Mouse (Mus musculus) adipocyte (in vitro differentiated cells): Measurements from ENCODE around the gene Wif1.
A peak's percentile ranks its signal among the peaks of the same experiment; 100 is the strongest.

Experiments used
- DNase-seq: peaks from one replicate; pipeline ENCODE4 v3.0.0-alpha.2; 2016; ENCODE audit warnings: low spot score

Gene Wif1

DNA sequence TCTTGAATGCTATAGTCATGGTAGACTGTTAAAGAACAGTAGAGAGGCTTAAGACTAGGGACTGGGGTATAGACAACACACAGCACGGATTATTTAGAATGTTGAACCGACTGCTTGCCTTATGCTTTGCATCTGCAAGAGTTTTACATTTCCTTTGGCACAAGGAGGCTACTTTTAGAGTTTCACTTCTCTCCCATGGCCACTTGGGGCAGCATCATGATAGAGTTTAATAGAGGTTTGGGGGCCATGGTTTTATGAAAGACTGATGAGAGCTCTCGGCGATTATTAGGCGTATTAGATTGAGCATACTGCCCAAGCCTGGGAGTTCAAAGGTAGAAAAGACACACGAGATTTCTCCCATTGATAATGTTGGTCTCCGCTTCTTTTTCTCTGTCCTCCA lies 37.0 kb downstream of the Wif1 start:
- no peak for DNase-seq

DNA sequence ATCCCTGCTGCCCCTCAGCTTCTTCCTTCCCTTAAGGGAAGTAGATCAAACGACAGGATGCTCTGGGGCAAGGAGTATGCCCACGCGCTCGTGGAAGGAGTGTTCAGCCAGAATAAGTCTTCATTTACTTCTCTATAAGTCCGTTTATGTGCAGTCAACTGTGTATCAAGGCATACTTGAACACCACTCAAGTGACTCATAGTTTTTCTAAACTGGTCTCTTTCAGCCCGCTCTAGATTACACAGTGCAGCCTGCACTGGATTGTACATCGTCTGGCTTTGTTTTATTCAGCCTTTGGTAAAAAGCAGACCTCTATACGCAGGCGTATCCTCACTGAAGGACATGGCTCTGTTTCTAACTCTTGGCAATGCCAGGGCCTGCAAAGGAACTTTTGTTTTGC lies 46.7 kb downstream of the Wif1 start:
- no peak for DNase-seq

DNA sequence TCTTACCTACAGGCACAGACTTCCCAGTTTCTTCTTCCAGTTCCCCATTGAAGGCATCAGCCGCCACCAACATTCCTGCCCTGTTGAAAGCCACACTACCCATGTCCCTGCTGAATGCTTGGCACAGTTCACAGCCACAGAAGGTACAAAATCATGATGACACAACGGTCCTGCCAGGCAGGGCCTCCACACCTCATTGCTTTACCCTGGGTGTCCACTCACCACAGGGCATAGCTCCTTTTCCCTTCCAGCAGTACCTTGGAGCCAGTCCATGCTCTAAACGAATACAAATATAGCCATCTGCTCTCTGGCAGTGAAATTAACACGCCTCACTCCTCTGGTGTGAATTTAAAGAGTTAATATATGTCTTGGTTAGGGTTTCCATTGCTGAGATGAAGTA lies 49.1 kb downstream of the Wif1 start:
- DNase-seq: no peak

DNA sequence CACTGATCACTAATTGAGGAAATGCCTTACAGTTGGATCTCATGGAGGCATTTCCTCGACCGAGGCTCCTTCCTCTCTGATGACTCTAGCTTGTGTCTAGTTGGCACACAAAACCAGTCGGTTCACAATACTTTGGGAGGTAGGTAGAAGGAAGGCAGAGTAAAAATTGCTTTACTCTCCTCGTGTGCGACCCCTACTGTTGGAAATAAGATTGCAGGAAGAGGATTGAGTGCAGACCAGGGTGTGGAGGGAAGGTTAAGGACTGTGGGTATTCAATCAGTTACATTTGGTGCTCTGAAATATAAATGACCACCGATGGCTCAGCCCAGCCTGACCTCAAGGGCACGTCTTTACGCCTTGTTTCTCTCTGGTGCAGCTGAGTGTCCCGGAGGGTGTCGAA lies 49.8 kb downstream of the Wif1 start:
- no peak for DNase-seq

DNA sequence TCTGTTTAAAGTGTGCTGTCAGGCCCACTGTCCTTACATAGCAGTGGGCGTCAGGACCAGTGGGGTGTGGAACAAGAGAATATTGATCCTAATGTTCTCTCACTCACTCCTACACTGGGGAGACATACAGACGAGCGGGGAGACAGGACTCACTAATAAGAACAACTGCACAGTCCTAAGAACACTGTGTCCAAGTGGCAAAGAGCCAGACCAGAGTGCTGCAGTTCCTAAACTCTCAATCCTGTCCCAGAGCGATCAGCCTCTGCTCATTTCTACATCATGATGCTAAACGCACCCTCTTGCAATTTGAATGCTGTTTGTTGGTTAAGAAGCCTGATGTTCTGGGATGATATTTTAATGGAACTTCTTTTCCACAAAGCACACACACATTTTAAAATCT lies 54.9 kb downstream of the Wif1 start:
- no peak for DNase-seq

GRCm38 (mm10) chr10:121089312-121089711 lies 55.6 kb downstream of the Wif1 start:
- DNase-seq: peak; percentile 12

GRCm38 (mm10) chr10:121090006-121090405 lies 56.2 kb downstream of the Wif1 start:
- DNase-seq: no peak

- DNase-seq: no peak
Measured at GRCm38 (mm10) chr10:121095948-121096347, 62.2 kb downstream of the Wif1 start.

DNA sequence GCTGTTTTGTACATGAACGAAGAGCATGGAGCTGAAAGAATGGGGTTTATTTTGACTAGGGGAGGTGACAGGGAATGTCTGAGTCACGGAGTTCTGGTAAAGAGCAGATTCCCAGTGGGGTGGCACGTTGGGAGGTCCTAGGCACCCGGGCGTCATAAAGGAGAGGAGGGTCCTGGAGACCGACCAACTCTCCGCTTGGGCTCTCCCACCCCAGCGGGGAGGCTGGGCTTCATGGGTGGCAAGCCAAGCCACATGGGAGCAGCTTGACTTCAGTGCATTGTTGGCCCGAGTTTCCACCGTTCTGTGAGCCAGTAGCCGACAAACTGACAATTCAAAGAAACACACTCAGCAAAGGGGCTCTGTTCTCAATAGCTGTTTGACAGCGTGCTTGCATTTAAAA lies 64.5 kb downstream of the Wif1 start:
- DNase-seq: no peak

DNA sequence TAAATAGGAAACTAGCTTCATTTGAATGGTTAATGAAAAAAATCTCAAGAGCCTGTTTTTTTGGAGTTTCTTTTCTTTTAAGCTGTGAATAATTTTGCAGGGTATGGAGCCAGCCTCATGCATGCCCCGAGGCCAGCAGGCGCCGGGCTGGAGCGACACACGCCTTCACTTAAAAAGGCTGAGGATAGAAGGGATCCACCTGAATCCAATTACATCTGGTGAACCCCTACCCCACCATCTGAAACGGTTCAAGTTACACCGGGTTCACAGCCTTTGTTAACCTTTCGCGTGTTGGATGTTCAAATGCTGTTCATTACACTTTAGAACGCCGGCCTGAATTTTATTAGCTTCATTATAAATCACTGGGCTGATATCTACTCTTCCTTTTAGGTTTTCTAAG lies 65.9 kb downstream of the Wif1 start:
- DNase-seq: no peak

GRCm38 (mm10) chr10:121116115-121116514 lies 82.4 kb downstream of the Wif1 start:
- no peak for DNase-seq

- DNase-seq: no peak
Measured at GRCm38 (mm10) chr10:121116636-121117035, 82.9 kb downstream of the Wif1 start.

DNA sequence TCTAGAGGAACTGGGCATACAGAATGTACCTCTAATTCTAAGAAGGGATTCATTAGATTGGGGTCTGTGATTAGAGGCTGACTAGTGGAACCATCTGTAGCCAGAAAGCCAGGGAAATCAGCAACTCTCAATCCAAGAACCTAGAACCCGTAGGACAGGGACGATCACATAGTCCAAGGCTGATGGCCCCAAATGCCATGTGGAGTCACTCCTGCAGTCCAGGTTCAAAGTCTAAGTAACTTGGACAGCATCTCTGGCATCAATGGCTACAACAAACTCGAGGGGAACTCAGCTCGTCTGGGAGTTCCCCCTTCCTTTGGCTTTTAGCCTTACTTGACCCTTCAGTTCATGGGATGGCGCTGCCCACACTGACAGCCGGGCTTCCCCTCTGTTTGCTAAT lies 87.0 kb downstream of the Wif1 start:
- no peak for DNase-seq

DNA sequence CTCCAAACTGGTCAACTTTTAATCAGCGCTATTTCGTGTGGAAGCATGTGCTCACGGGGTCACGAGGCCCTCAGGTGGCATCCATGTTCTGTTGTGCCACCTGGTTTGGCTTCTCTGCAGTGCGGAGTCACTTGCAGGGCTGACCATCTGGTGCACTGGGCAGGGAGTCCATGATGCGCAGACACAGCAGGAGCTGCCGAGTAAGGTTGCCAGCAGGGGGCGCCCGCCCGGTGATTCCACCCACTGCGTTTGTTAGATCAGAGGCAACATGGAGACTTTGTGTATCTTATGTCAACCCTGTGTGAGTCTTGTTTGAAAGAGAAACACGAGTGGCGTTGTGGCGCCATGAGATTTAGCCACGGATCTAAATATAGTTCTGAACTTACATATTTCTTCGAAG lies 90.7 kb downstream of the Wif1 start:
- no peak for DNase-seq

DNA sequence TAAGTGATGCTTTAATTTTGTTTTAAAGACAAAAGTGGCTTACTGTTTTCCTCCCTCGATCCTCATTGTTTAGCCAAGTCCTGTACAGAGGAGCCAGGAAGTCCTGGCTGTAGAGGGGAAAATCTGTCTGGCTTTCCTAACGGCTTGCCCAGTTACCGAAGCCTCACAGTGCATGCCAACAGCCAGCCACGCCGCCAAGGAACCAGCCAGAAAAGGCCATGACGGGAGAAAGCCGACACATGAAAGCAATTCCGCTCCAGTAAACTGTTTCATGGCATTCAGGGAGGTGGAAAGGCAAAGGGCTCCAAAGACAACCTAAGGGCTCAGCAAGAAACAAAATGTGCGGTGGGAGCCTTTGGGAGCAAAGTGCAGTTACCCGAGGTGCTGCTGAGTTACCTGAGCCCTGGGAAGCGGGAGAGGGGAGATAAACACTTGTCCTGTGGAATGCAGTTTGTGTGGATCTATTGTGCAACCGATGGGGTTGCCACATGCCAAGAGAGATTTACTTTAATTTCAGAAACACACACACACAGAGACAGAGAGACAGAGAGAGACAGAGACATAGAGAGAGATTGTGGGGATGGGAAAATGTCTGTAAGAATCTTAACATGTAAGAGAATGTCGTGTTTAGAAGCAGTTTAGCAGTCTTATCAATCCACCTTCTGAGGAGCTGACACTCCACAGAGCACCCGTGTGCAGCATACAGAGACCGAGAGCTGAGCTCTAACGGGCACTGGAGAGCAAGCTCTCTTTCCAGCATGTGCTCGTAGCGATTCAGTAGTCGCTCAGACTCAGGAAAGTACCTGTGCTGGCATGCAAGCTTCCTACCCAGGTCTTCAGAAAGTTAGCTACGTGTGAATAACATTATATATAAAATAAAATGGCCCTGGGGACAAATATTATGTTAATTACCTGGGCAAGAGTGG lies 95.5 kb downstream of the Wif1 start:
- no peak for DNase-seq
